Mouse (Mus musculus) midbrain, embryonic 16.5 days (tissue): ENCODE measurements around the gene Krtap9-3. TPM values are rescaled to one million over a fixed set of nuclear protein-coding genes. Genes with fewer than 3 reads are reported as not detected.
"Not testable (repeated sequence)": the region's sequence is repeated elsewhere in the genome, so short reads cannot be mapped to it uniquely, and the experiment has no call there.

Source experiments
- ATAC-seq: fragments of 200-750 bp; cut with Nextera tagmentation; 2 replicates; pipeline ENCODE4 v1.8.0; 2017; ENCODE audit warnings: moderate TSS enrichment
- H3K27ac ChIP-seq: fragments of 300-500 bp; sonication (generic); 2 replicates; pipeline ENCODE4 v1.5.1; 2014; ENCODE audit warnings: mild to moderate bottlenecking, low read length, mixed read lengths
- H3K27me3 ChIP-seq: fragments of 300-500 bp; sonication (generic); 2 replicates; pipeline ENCODE4 v1.6.1; 2014; ENCODE audit warnings: low read depth, low read length, mixed read lengths; ENCODE audit not compliant: control insufficient read depth, insufficient read depth
- H3K36me3 ChIP-seq: fragments of 300-500 bp; sonication (generic); 2 replicates; pipeline ENCODE4 v1.6.1; 2014; ENCODE audit warnings: mild to moderate bottlenecking, low read length, moderate library complexity, mixed read lengths; ENCODE audit not compliant: control insufficient read depth, insufficient read depth
- H3K4me1 ChIP-seq: fragments of 300-500 bp; sonication (generic); 2 replicates; pipeline ENCODE4 v1.6.1; 2014; ENCODE audit warnings: mild to moderate bottlenecking, low read length, mixed read lengths; ENCODE audit not compliant: control insufficient read depth, insufficient read depth
- H3K4me2 ChIP-seq: fragments of 300-500 bp; sonication (generic); 2 replicates; pipeline ENCODE4 v1.6.1; 2014; ENCODE audit warnings: mild to moderate bottlenecking, low read length, mixed read lengths
- H3K4me3 ChIP-seq: fragments of 300-500 bp; sonication (generic); 2 replicates; pipeline ENCODE4 v1.5.1; 2014; ENCODE audit warnings: low read depth, mild to moderate bottlenecking, low read length, moderate library complexity, mixed read lengths
- H3K9ac ChIP-seq: fragments of 300-500 bp; sonication (generic); 2 replicates; pipeline ENCODE4 v1.6.1; 2014; ENCODE audit warnings: low read depth, low read length, mixed read lengths
- H3K9me3 ChIP-seq: fragments of 300-500 bp; sonication (generic); replicated peaks from 2 replicates; pipeline ENCODE4 v1.6.1; 2014; ENCODE audit warnings: mild to moderate bottlenecking, low read length, mixed read lengths; ENCODE audit not compliant: control insufficient read depth, poor library complexity, severe bottlenecking
- WGBS: fragments of 180-500 bp; shearing (Covaris S2); extraction: QIAGEN DNeasy Blood & Tissue Kit; methylation state at CpG from one replicate; pipeline ENCODE4 v1.1.7; 2014; 5-methylcytosine and 5-hydroxymethylcytosine counted together
- polyA plus RNA-seq: library from polyadenylated mRNA; unstranded; fragments of >200 nt; fragmentation: Nextera tagmentation; extraction: Ambion mirVana; gene quantifications from 2 replicates; pipeline ENCODE4 v1.2.1, GENCODE M21; 2015

Gene Krtap9-3
- polyA plus RNA-seq, result not detected in 2 replicates

DNA sequence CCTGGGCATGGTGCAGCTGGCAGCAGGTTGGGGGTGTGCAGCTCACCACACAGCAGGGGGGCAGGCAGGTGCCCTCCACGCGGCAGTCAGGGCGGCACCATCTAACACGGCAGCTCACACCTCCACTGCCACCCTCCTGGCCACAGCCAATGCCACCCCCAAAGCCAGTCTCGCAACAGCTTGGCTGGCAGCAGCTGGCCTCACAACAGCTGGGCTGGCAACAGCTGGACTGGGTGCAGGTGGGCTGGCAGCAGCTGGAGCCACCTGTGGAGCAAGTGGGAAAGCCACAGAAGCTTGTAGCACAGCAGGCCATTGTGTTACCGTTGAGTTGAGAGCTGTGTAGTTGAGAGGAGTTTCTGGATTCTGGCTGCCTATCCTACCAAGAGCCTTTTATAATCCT lies at the start of gene Krtap9-3:
TSS of gene Krtap9-3 (minus strand) at position 364 of the 400 bp plus-strand sequence.
- ATAC-seq, H3K36me3 ChIP-seq, H3K4me1 ChIP-seq, H3K4me3 ChIP-seq, H3K9ac ChIP-seq, H3K9me3 ChIP-seq, H3K27me3 ChIP-seq, H3K27ac ChIP-seq, H3K4me2 ChIP-seq: not testable (repeated sequence)
- WGBS, result 76% methylated on average over 6 of the region's 6 CpGs

GRCm38 (mm10) chr11:99646444-99646843 lies 48.5 kb upstream of the Krtap9-3 start:
- Histone ChIP-seq H3K9ac (no peak overlapping the region), H3K36me3 (no peaks in the 10 kb centered on the region), H3K4me3 (no peak overlapping the region), H3K27ac (no peak overlapping the region), H3K4me1 (no peaks in the 10 kb centered on the region), H3K27me3 (no peaks in the 10 kb centered on the region), H3K9me3 (no peaks in the 10 kb centered on the region), H3K4me2 (no peak overlapping the region)
- 92% methylated on average over 15 of the region's 15 CpGs for WGBS
- no peak for ATAC-seq

DNA sequence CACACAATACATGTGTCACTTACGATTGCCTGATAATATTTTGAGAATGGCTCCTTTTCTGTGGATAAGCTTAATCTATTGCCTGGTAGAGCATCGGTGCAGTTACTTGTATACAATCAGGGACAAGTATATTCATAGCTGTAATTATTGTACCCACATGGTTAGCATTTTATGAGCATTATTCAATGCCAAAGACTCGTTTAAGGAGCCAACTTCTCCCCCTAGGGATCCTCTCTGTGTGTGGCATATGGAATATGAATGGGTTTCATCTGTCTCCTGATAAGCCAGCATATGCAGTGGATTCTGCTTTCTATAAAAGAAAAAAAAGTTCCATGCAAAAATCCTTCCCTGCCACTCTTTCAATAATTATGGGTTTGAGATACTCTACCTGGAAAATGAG lies 46.4 kb upstream of the Krtap9-3 start:
- Histone ChIP-seq H3K4me2 (no peak overlapping the region), H3K36me3 (no peaks in the 10 kb centered on the region), H3K9ac (no peak overlapping the region), H3K4me3 (no peak overlapping the region), H3K9me3 (no peaks in the 10 kb centered on the region), H3K4me1 (no peaks in the 10 kb centered on the region), H3K27me3 (no peaks in the 10 kb centered on the region), H3K27ac (no peak overlapping the region)
- 73% methylated on average over 3 of the region's 3 CpGs for WGBS
- no peak for ATAC-seq

- not testable (repeated sequence) for H3K9ac ChIP-seq, H3K36me3 ChIP-seq, ATAC-seq, H3K9me3 ChIP-seq, H3K4me3 ChIP-seq, H3K4me1 ChIP-seq, H3K27me3 ChIP-seq, H3K27ac ChIP-seq, H3K4me2 ChIP-seq
- WGBS, result 84% methylated on average over 9 of the region's 9 CpGs
These were observed 45.8 kb upstream of the Krtap9-3 start, which contains the start of gene Krtap4-7 for GRCm38 (mm10) chr11:99643635-99644139. Gene Krtap4-7 (minus strand): TSS chr11:99644089.

DNA sequence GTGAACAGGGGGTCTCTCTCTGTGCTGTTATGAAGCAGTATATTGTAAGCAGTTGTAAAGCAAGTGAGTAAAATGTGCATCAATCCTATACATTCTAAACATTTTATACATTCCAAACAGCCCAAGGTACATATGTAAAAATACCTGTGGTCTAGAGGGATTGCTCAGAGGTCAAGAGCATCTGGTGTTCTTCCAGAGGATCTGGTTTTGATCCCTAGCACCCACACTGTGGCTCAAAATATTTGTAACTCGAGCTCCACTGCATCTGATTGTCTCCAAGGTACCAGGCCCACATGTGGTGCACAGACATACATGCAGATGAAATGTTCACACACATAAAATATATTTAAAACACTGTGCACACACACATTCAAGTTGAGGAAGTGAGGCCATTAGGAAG lies 43.0 kb upstream of the Krtap9-3 start:
- Histone ChIP-seq H3K36me3 (no peaks in the 10 kb centered on the region), H3K9ac (no peak overlapping the region), H3K9me3 (no peaks in the 10 kb centered on the region), H3K27me3 (no peaks in the 10 kb centered on the region), H3K4me3 (no peak overlapping the region), H3K4me1 (no peaks in the 10 kb centered on the region), H3K4me2 (no peak overlapping the region), H3K27ac (no peak overlapping the region)
- no peak for ATAC-seq
- WGBS, result 55% methylated on average over 1 of the region's 1 CpGs

GRCm38 (mm10) chr11:99637086-99637485 lies 39.2 kb upstream of the Krtap9-3 start:
- no peak overlapping the region for H3K4me2 ChIP-seq
- no peak overlapping the region for H3K27ac ChIP-seq
- no peak overlapping the region for H3K4me3 ChIP-seq
- H3K27me3 ChIP-seq, result no peaks in the 10 kb centered on the region
- H3K36me3 ChIP-seq, result no peaks in the 10 kb centered on the region
- 62% methylated on average over 1 of the region's 1 CpGs for WGBS
- no peak overlapping the region for H3K9ac ChIP-seq
- no peaks in the 10 kb centered on the region for H3K9me3 ChIP-seq
- ATAC-seq, result no peak
- H3K4me1 ChIP-seq, result no peaks in the 10 kb centered on the region

DNA sequence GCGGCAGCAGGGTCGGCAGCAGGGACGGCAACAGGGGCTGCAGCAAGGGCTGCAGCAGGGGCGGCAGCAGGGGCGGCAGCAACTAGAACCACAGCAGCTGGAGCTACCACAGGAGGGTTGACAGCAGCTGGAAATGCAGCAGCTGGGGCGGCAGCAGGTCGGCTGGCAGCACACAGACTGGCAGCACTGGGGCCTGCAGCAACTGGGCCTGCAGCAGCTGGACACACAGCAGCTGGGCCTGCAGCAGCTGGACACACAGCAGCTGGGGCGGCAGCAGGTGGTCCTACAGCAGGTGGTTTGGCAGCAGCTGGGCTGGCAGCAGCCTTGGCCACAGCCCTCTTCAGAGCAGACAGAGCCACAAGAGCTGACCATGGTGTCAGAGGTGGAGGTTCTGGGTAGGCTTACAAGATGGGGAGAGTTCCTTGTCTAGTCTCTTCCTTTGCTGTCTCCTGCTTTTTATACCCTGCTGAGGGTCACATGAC lies 36.8 kb upstream of the Krtap9-3 start, which contains the start of gene Krtap4-2:
TSS of gene Krtap4-2 (minus strand) at position 432 of the 482 bp plus-strand sequence.
- Histone ChIP-seq H3K4me3 (no peak within 1 kb of the TSS), H3K27ac (no peak within 1 kb of the TSS), H3K36me3 (no peaks in the 10 kb centered on the region), H3K4me2 (no peak within 1 kb of the TSS), H3K4me1 (no peaks in the 10 kb centered on the region), H3K9ac (no peak within 1 kb of the TSS), H3K27me3 (no peaks in the 10 kb centered on the region), H3K9me3 (no peaks in the 10 kb centered on the region)
- ATAC-seq, result no peak
- WGBS, result 37% methylated on average over 8 of the region's 8 CpGs

DNA sequence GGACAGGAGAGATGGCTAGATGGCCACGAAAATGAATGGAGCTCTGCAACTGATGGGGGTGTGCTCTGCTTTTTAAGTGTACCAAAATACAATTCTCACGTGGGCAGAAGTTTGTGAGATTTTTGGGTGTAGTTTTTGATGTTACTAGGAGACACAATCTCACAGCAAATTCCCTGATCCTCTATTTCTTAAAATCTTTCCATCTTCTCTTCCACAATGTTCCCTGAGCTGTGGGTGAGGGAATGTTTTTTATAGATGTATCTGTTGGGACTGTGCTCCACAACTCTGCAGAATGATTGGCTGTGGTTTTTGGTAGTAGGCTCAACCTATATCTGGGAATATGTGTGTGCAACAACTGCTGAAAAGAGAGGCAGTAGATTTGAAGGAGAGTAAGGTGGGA lies 35.4 kb upstream of the Krtap9-3 start:
- Histone ChIP-seq H3K9ac (no peak overlapping the region), H3K27me3 (no peaks in the 10 kb centered on the region), H3K9me3 (no peaks in the 10 kb centered on the region), H3K4me2 (no peak overlapping the region), H3K27ac (no peak overlapping the region), H3K4me3 (no peak overlapping the region), H3K4me1 (no peaks in the 10 kb centered on the region), H3K36me3 (no peaks in the 10 kb centered on the region)
- WGBS, result 75% methylated on average over 2 of the region's 2 CpGs
- no peak for ATAC-seq

DNA sequence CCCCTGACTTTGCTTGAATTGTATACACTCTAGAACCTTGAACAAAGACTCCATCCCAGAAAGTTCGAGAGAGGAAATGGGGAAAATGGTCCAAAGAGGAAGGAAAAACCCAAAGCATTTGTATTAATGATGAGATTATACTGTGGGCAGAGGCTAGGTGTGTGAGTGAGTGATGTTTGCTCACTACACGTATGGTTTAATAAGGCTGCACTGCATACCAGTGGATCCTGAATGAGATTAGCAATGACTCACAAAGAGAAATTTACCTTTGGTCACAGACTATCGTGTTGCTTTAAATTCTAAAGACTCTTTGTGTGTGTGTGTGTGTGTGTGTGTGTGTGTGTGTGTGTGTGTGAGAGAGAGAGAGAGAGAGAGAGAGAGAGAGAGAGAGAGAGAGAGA lies 33.0 kb upstream of the Krtap9-3 start:
- Histone ChIP-seq H3K4me3 (no peak overlapping the region), H3K27me3 (no peaks in the 10 kb centered on the region), H3K4me2 (no peak overlapping the region), H3K9me3 (no peaks in the 10 kb centered on the region), H3K9ac (no peak overlapping the region), H3K4me1 (no peaks in the 10 kb centered on the region), H3K36me3 (no peaks in the 10 kb centered on the region), H3K27ac (no peak overlapping the region)
- WGBS, result 79% methylated on average over 3 of the region's 3 CpGs
- no peak for ATAC-seq
